Mouse (Mus musculus) heart, postnatal 0 days (tissue): ENCODE measurements around the gene Srebf1. TPM values are rescaled to one million over a fixed set of nuclear protein-coding genes. Genes with fewer than 3 reads are reported as not detected.
A peak's percentile ranks its signal among the peaks of the same experiment; 100 is the strongest.

ENCODE experiments used
- ATAC-seq: fragments of 200-750 bp; cut with Nextera tagmentation; 2 replicates; pipeline ENCODE4 v1.8.0; 2017; ENCODE audit warnings: low read depth, moderate number of reproducible peaks, moderate library complexity; ENCODE audit not compliant: insufficient read depth
- DNase-seq: peaks from one replicate; pipeline ENCODE4 v3.0.0-alpha.2; 2016; ENCODE audit warnings: low spot score
- H3K27ac ChIP-seq: fragments of 300-500 bp; sonication (generic); 2 replicates; pipeline ENCODE4 v1.5.1; 2014; ENCODE audit warnings: low read depth, mild to moderate bottlenecking
- H3K27me3 ChIP-seq: fragments of 300-500 bp; sonication (generic); 2 replicates; pipeline ENCODE4 v1.6.1; 2014; ENCODE audit warnings: low read length, mixed read lengths; ENCODE audit not compliant: control insufficient read depth, insufficient read depth
- H3K36me3 ChIP-seq: fragments of 300-500 bp; sonication (generic); replicated peaks from 2 replicates; pipeline ENCODE4 v1.6.1; 2014; ENCODE audit warnings: low read length, mixed read lengths; ENCODE audit not compliant: control insufficient read depth, insufficient read depth
- H3K4me1 ChIP-seq: fragments of 300-500 bp; sonication (generic); 2 replicates; pipeline ENCODE4 v1.6.1; 2014; ENCODE audit warnings: antibody characterized with exemption; ENCODE audit not compliant: control insufficient read depth, insufficient read depth
- H3K4me2 ChIP-seq: fragments of 300-500 bp; sonication (generic); 2 replicates; pipeline ENCODE4 v1.6.1; 2014; ENCODE audit warnings: low read depth, mild to moderate bottlenecking, low read length, moderate library complexity
- H3K4me3 ChIP-seq: fragments of 300-500 bp; sonication (generic); 2 replicates; pipeline ENCODE4 v1.5.1; 2014; ENCODE audit warnings: low read depth, low read length
- H3K9ac ChIP-seq: fragments of 300-500 bp; sonication (generic); replicated peaks from 2 replicates; pipeline ENCODE4 v1.6.1; 2014; ENCODE audit warnings: low read depth, low read length, mixed read lengths
- H3K9me3 ChIP-seq: fragments of 300-500 bp; sonication (generic); replicated peaks from 2 replicates; pipeline ENCODE4 v1.6.1; 2016; ENCODE audit warnings: low read length; ENCODE audit not compliant: control insufficient read depth
- CTCF ChIP-seq: IDR thresholded peaks from 2 replicates; pipeline ENCODE4 v1.5.1; 2016; ENCODE audit warnings: antibody characterized with exemption, control low read depth, low read depth
- EP300 ChIP-seq: IDR thresholded peaks from 2 replicates; pipeline ENCODE4 v1.6.1; 2016; ENCODE audit warnings: antibody characterized with exemption, low read depth
- WGBS: fragments of 180-500 bp; shearing (Covaris S2); extraction: QIAGEN DNeasy Blood & Tissue Kit; methylation state at CpG from one replicate; pipeline ENCODE4 v1.1.7; 2014; 5-methylcytosine and 5-hydroxymethylcytosine counted together
- polyA plus RNA-seq: library from polyadenylated mRNA; unstranded; fragments of >200 nt; fragmentation: Nextera tagmentation; extraction: Ambion mirVana; gene quantifications from 2 replicates; pipeline ENCODE4 v1.2.1, GENCODE M21; 2015
- total RNA-seq: library from RNA; depleted of rRNA; stranded (reverse); fragments of >200 nt; gene quantifications from 2 replicates; pipeline ENCODE4 v1.2.3, GENCODE M21; 2014; ENCODE audit warnings: low replicate concordance; rRNA removed

Gene Srebf1
- total RNA-seq (77.2 and 81.7 TPM in 2 replicates), polyA plus RNA-seq (29.9 and 31.0 TPM in 2 replicates)

- Histone ChIP-seq H3K27me3 (no peaks in the 10 kb centered on the region), H3K36me3 (no peaks in the 10 kb centered on the region), H3K27ac (peak within 1 kb of the TSS; percentile 90), H3K9me3 (no peaks in the 10 kb centered on the region), H3K4me1 (peaks cover 32% of the 10 kb centered on the region), H3K4me3 (peak within 1 kb of the TSS; percentile 36), H3K4me2 (peak within 1 kb of the TSS; percentile 60), H3K9ac (peak within 1 kb of the TSS; percentile 52)
- peak; percentile 32 for TF ChIP-seq CTCF
- TF ChIP-seq EP300: no peak
- DNase-seq (peak; percentile 74), ATAC-seq (peak; percentile 84)
- 5% methylated on average over 46 of the region's 46 CpGs for WGBS
These were observed at the start of gene Srebf1 for GRCm38 (mm10) chr11:60222469-60223236. Srebf1 (minus strand) TSS chr11:60222581.

GRCm38 (mm10) chr11:60268563-60268962, 46.2 kb upstream of the Srebf1 start:
- ATAC-seq: peak; percentile 42; the same call in 1 of the 2 replicates
- WGBS: 65% methylated on average over 3 of the region's 3 CpGs
- H3K27ac ChIP-seq: peak overlapping the region; percentile 48; the same call in 1 of the 2 replicates

GRCm38 (mm10) chr11:60265271-60265985, 43.0 kb upstream of the Srebf1 start:
- TF ChIP-seq CTCF (peak; percentile 14), EP300 (no peak)
- 83% methylated on average over 4 of the region's 4 CpGs for WGBS
- ATAC-seq (no peak), DNase-seq (no peak)
- H3K27ac ChIP-seq: no peak overlapping the region
- H3K4me1 ChIP-seq: no peaks in the 10 kb centered on the region
- no peak overlapping the region for H3K4me2 ChIP-seq
- peaks cover 32% of the 10 kb centered on the region; the same call in 1 of the 2 replicates for H3K36me3 ChIP-seq
- no peaks in the 10 kb centered on the region for H3K27me3 ChIP-seq
- H3K9me3 ChIP-seq: no peaks in the 10 kb centered on the region
- H3K4me3 ChIP-seq: no peak overlapping the region
- no peak overlapping the region for H3K9ac ChIP-seq

More at GRCm38 (mm10) chr11:60268563-60268962, 46.2 kb upstream of the Srebf1 start:
- H3K4me1 ChIP-seq: no peaks in the 10 kb centered on the region
- no peak for DNase-seq
- peaks cover 38% of the 10 kb centered on the region; the same call in 1 of the 2 replicates for H3K36me3 ChIP-seq
- H3K27me3 ChIP-seq: no peaks in the 10 kb centered on the region
- no peak overlapping the region for H3K4me2 ChIP-seq
- H3K9me3 ChIP-seq: no peaks in the 10 kb centered on the region
- no peak overlapping the region for H3K9ac ChIP-seq
- no peak overlapping the region for H3K4me3 ChIP-seq
- no peak for TF ChIP-seq CTCF
- TF ChIP-seq EP300: 0 out of 2 replicates have a peak, but pooled peaks have one; percentile 27

- Histone ChIP-seq H3K9me3 (no peaks in the 10 kb centered on the region), H3K27me3 (no peaks in the 10 kb centered on the region), H3K4me1 (no peaks in the 10 kb centered on the region), H3K4me3 (no peak overlapping the region), H3K9ac (no peak overlapping the region), H3K27ac (no peak overlapping the region), H3K4me2 (no peak overlapping the region), H3K36me3 (peaks cover 31% of the 10 kb centered on the region; the same call in 1 of the 2 replicates)
- no peak for TF ChIP-seq CTCF
- no peak for TF ChIP-seq EP300
- ATAC-seq (no peak), DNase-seq (no peak)
- 79% methylated on average over 1 of the region's 1 CpGs for WGBS
These were observed 42.3 kb upstream of the Srebf1 start for GRCm38 (mm10) chr11:60264651-60265050.

- DNase-seq (no peak), ATAC-seq (no peak)
- H3K27me3 ChIP-seq: no peaks in the 10 kb centered on the region
- no peak overlapping the region for H3K27ac ChIP-seq
- WGBS: 97% methylated on average over 4 of the region's 4 CpGs
- H3K36me3 ChIP-seq: peaks cover 26% of the 10 kb centered on the region
- no peak overlapping the region for H3K9ac ChIP-seq
- no peak overlapping the region for H3K4me3 ChIP-seq
- TF ChIP-seq EP300 (no peak), CTCF (no peak)
- no peak overlapping the region for H3K4me2 ChIP-seq
- no peaks in the 10 kb centered on the region for H3K9me3 ChIP-seq
- H3K4me1 ChIP-seq: no peaks in the 10 kb centered on the region
These were observed 40.0 kb upstream of the Srebf1 start for GRCm38 (mm10) chr11:60262396-60262795.
